Mouse (Mus musculus) lung, postnatal 25 days (tissue): Measurements from ENCODE around the gene Lpin1.
A peak's percentile ranks its signal among the peaks of the same experiment; 100 is the strongest.

Experiments used
- DNase-seq: peaks from one replicate; pipeline ENCODE4 v3.0.0; 2022; ENCODE audit warnings: low spot score

The Lpin1 gene

DNA sequence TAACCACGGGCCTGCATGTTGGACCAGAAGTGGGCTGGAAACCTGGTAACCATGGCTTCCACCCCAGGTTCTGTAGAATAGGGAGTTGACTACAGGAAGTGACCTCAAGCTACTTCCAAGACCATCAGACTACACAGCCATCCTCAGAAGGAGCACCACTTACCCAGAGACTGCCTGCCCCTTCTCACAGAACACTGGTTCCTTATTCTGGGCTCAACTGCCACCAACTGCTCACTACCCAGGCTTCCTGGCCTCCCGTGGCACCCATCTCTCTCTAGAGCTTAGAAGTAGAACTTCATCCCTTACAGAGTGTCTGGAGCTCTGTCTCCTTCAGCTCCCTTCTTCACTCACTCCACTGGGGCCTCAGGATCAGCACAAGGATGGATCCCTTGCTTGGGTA, at the start of gene Lpin1:
TSS of gene Lpin1 (minus strand) at position 31 of the 400 bp plus-strand sequence.
- DNase-seq: no peak

DNA sequence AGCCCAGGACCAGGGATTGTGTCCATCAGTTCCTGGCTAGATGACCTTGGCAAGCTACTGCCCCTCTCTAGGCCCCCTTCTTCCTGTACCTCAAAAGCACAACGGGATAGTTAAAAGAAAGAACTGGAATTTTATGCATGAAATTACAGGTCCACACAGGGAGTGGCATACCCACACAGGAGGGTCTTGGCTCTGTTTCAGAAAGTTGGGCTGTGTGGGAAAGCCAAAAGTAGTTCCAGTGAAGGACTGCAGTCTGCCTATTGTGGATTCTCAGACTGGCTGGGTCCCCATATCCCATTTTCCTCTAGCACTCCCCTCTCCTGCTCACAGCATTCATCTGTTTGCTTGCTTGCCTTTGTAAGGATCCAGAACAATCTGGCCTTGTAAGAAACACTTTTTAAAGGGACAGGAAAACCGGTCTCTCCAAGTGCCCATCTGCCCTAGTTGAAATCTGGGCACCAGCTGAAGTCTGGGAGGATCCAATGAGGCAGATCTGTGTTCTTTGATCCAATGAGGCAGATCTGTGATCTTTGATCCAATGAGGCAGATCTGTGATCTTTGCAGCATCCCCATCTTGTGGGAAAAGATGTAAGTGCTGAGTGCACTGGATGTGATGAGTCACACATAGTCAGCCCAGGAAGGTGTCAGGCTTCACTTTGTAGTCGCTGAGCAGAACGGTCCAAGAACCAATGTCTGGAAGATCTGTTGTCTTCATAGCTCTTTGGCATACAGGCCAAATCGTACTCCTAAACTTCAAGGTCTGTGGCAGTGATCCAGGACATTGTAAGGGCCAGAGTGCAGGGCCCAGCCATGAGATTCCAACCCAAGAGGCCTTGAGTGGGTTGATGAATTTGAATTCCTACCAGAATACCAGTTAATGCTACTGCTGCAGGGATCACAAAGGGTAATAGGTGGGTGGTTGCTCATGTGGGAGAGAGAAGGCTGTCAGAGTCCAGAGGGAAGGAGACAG, 46.4 kb upstream of the Lpin1 start:
- DNase-seq: no peak

DNA sequence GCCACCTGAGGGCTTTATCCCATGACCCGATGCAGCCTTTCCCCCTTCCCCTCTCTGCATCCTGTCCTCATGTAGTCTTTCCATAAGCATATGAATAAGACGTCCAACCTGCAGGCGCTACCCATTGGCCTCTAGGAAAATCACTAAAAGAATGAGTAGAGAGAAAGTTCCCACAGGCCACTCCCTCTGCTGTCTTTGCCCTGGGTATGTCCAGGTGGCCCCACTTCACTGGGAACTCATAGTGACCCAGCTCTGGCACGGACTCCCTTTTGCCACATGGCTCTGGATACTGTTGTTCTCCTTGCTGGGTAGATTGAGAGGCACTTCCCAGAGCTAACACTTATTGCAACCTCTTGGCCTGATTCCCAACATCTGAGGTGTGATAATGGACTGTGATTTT, 44.8 kb upstream of the Lpin1 start:
- no peak for DNase-seq

GRCm38 (mm10) chr12:16653332-16654093, 42.7 kb upstream of the Lpin1 start, which contains the start of gene Ntsr2:
Gene Ntsr2 (plus strand): TSS chr12:16653382.
- peak; percentile 69 for DNase-seq

GRCm38 (mm10) chr12:16649819-16650218, 39.1 kb upstream of the Lpin1 start:
- DNase-seq: no peak

GRCm38 (mm10) chr12:16648273-16648672, 37.5 kb upstream of the Lpin1 start:
- peak; percentile 43 for DNase-seq

DNA sequence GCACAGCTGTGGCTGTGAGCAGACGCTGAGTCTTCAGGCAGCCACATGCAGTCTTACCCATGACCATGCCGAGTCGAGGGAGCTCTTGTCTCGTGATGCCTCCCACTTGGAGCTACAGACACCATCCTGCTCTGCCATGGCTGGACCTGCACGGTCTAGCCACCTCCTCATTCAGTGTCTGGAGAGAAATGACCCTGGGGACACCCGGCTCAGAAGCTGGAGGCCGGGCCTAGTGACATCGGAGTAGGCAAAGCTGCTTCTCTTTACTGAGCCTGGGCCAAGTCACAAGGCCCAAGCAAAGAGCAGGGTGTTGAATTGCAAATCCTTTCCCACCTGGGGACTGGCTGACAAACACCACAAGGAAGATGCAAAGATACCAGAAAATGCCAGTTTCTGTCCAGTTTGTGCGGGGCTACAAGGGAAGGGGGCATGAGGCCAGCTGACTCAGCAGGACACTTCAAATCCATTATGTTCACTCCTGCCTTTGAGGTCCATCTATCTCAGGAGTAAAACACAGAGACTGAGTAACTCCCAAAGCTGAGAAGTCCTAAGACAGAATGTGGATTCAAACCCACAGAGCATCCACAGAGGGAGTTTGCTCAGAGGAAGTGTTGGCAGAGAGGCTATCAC, 36.1 kb upstream of the Lpin1 start:
- DNase-seq: no peak

DNA sequence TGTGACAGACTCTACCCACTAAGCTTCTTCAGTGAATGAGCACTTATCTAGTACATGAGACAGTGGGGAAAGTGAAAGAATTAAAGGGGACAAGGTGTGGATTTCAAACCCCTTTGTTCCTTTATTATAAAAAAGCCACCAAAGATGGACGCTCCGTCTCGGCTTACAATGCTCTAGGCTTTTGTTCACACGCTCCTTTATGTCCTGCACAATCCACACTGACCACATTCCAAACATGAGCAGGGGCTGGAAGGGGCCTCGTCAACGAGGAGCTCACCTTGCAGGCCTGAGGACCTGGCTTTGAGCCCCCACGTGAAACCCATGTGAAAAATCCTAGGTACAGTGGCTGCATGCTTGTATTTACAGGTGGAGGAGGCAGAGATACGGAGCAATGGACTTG, 33.9 kb upstream of the Lpin1 start:
- no peak for DNase-seq

- no peak for DNase-seq
These were observed 33.0 kb upstream of the Lpin1 start for GRCm38 (mm10) chr12:16643508-16644345.

- DNase-seq: no peak
These were observed 31.2 kb upstream of the Lpin1 start for GRCm38 (mm10) chr12:16642000-16642399.

- no peak for DNase-seq
These were observed 29.3 kb upstream of the Lpin1 start for GRCm38 (mm10) chr12:16640075-16640474.

GRCm38 (mm10) chr12:16639078-16639771, 28.5 kb upstream of the Lpin1 start:
- no peak for DNase-seq

DNA sequence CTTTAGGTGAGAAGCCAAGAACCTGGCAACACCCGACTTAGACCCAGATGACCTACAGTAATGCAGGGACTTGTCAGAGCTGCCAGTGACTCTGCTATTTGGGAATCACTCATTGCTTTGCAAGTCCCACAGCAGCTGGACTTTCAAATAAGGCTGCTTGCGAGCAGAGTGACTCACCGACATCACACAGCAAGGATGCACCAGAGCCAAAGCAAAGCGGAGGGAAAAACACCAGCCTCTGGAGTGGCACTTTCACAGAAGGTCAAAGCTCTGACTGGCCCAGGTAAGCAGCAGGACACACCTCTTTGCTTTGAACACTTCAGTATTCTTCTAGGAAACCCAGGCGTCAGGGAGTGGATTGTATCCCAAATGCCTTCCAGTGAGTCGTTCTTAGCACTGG, 25.1 kb upstream of the Lpin1 start:
- DNase-seq: no peak

DNA sequence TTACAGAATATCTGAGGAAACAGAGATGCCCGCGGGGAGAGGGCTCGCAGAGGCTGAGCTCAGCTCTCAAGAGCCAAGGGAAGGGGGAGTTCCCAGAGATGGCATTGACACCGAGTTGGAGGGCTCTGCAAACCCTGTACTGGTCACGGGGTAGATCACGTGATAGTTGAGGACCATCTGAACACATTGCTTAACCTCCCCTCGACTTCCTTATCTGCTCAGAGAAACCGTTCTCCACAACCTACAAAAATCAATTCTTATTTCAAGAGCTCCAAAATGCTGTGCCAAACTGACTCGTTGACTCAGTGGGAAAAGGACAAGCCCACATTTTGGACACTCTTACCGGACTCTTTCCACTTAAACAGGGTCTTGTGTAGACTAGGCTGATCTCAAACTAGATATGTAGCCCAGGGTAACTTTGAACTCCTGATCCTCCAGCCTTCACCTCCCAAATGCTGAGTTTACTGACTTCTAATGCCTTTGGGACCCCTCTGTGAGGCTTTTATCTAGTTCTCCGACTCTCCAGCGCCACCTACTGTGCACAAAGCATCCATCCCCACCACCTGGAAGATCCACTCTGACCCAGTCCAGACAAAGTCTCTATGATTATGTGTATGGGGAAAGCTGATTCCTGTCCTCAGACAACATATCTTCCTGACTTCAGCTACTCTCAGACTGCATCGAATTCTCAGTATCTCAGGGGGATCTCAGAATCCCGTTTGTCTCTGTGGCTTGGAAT, 23.5 kb upstream of the Lpin1 start:
- DNase-seq: peak; percentile 67

GRCm38 (mm10) chr12:16633235-16633634, 22.5 kb upstream of the Lpin1 start:
- DNase-seq: peak; percentile 52

GRCm38 (mm10) chr12:16631423-16631822, 20.7 kb upstream of the Lpin1 start:
- DNase-seq: no peak

GRCm38 (mm10) chr12:16630866-16631185, 20.1 kb upstream of the Lpin1 start:
- DNase-seq: no peak

DNA sequence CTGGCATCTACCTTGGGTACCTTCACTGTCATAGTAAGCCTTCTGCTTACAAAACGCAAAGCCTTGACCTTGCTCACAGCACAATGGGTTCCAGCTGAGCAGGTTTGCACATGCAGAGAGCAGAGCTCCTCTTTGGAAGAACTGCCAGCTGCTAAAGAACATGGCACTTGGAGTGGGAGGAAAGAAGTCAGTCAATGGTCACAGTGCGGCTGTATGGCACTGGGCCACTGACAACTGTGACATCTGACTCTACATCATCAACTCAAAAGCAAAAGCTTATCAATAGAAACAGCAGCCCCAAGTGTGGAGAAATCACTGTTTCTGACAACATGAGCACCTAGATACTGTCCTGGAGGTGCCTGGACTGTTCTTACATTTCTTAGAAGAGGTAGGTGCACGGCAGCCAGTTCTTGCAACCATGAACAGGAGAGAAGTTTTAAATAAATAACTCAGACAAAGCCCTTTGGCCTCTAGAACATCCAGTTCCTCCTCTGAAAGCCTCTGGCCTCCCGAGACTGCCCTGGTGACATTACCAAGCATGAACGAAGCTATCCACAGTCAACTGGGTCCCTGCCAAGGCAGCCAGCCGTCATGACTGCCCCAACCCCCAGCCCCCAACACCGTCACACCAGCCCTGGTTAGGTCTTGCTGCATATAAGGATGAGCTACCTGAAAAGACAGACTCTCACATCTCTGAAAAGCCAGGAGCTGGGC, 19.5 kb upstream of the Lpin1 start:
- DNase-seq: peak; percentile 54

DNA sequence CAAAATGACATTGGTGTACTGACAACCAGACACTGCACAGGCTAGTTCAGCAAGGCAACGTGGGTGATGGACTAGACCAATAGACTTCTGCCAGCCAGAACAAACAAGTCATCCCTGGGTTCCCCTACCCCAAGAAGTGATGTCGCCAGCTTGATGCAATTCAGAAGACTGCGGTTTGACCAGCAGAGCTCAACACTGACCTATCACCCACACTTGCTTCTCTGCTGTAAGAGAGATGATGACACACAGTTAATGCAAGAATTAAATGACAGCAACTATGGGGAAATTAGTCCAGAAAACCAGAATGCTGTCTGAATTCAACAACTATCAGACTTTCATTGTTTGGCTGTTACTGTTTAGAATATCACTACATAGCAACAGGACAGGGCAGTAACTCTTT, 9.5 kb upstream of the Lpin1 start:
- peak; percentile 37 for DNase-seq

DNA sequence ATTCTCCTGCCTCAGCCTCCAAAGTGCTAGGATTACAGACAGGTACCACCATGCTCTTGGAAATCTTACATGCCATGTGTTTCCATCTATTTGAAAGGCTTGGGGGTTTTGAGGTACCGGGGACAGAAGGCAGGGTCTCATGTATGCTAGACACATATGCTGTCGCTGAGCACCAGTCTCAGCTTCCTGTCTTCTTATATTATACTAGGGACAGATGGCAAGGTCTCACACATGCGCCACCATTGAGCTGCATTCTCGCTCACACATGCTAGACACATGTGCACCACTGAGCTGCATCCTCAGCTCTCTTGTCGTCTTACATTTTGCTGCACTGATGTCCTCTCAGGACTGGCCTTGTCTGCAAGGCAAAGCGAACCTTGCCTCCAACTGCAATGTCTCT, 8.7 kb upstream of the Lpin1 start:
- DNase-seq: no peak
